Mouse (Mus musculus): Measurements from ENCODE around the gene Atg9a.

GRCm38 (mm10) chr1:75219078-75219477 lies 27.1 kb upstream of the Atg9a start:
- TF ChIP-seq CTCF (IDR thresholded peaks at IDR 0.05; ENCODE audit: borderline replicate concordance, insufficient read depth, low read depth, low read length): peak; percentile 36; the same call in 1 of the 2 replicates
- TF ChIP-seq POLR2A (IDR thresholded peaks at IDR 0.05; ENCODE audit: borderline replicate concordance, insufficient read depth, low read length): peak; percentile 100

Data from cerebellum, adult 2 months (tissue).